Mouse (Mus musculus) lung, embryonic 16.5 days (tissue): Measurements from ENCODE around the gene Myb. TPM values are rescaled to one million over a fixed set of nuclear protein-coding genes. Genes with fewer than 3 reads are reported as not detected.
A peak's percentile ranks its signal among the peaks of the same experiment; 100 is the strongest.

Source experiments
- ATAC-seq: fragments of 200-750 bp; cut with Nextera tagmentation; 2 replicates; pipeline ENCODE4 v1.8.0; 2017; ENCODE audit warnings: low read depth, mild to moderate bottlenecking, moderate library complexity
- H3K27ac ChIP-seq: fragments of 300-500 bp; sonication (generic); 2 replicates; pipeline ENCODE4 v1.5.1; 2014; ENCODE audit warnings: mild to moderate bottlenecking, control low read depth, low read length
- H3K27me3 ChIP-seq: fragments of 300-500 bp; sonication (generic); 2 replicates; pipeline ENCODE4 v1.6.1; 2014; ENCODE audit warnings: low read depth, low read length, mixed read lengths; ENCODE audit not compliant: control insufficient read depth, insufficient read depth
- H3K36me3 ChIP-seq: fragments of 300-500 bp; sonication (generic); 2 replicates; pipeline ENCODE4 v1.6.1; 2014; ENCODE audit warnings: low read length; ENCODE audit not compliant: control insufficient read depth, insufficient read depth
- H3K4me1 ChIP-seq: fragments of 300-500 bp; sonication (generic); replicated peaks from 2 replicates; pipeline ENCODE4 v1.6.1; 2014; ENCODE audit warnings: low read length, mixed read lengths; ENCODE audit not compliant: control insufficient read depth, insufficient read depth
- H3K4me2 ChIP-seq: fragments of 300-500 bp; sonication (generic); 2 replicates; pipeline ENCODE4 v1.6.1; 2014; ENCODE audit warnings: low read depth, low read length, control low read depth
- H3K4me3 ChIP-seq: fragments of 300-500 bp; sonication (generic); 2 replicates; pipeline ENCODE4 v1.5.1; 2014; ENCODE audit warnings: mild to moderate bottlenecking, low read length, control low read depth
- H3K9ac ChIP-seq: fragments of 300-500 bp; sonication (generic); 2 replicates; pipeline ENCODE4 v1.6.1; 2014; ENCODE audit warnings: low read length, control low read depth
- H3K9me3 ChIP-seq: fragments of 300-500 bp; sonication (generic); 2 replicates; pipeline ENCODE4 v1.6.1; 2016; ENCODE audit warnings: low read length; ENCODE audit not compliant: control insufficient read depth
- WGBS: fragments of 180-500 bp; shearing (Covaris S2); extraction: QIAGEN DNeasy Blood & Tissue Kit; methylation state at CpG from one replicate; pipeline ENCODE4 v1.1.7; 2014; 5-methylcytosine and 5-hydroxymethylcytosine counted together
- polyA plus RNA-seq: library from polyadenylated mRNA; unstranded; fragments of >200 nt; fragmentation: Nextera tagmentation; extraction: Ambion mirVana; gene quantifications from 2 replicates; pipeline ENCODE4 v1.2.1, GENCODE M21; 2015

Gene Myb
- 7.5 and 8.5 TPM in 2 replicates for polyA plus RNA-seq

DNA sequence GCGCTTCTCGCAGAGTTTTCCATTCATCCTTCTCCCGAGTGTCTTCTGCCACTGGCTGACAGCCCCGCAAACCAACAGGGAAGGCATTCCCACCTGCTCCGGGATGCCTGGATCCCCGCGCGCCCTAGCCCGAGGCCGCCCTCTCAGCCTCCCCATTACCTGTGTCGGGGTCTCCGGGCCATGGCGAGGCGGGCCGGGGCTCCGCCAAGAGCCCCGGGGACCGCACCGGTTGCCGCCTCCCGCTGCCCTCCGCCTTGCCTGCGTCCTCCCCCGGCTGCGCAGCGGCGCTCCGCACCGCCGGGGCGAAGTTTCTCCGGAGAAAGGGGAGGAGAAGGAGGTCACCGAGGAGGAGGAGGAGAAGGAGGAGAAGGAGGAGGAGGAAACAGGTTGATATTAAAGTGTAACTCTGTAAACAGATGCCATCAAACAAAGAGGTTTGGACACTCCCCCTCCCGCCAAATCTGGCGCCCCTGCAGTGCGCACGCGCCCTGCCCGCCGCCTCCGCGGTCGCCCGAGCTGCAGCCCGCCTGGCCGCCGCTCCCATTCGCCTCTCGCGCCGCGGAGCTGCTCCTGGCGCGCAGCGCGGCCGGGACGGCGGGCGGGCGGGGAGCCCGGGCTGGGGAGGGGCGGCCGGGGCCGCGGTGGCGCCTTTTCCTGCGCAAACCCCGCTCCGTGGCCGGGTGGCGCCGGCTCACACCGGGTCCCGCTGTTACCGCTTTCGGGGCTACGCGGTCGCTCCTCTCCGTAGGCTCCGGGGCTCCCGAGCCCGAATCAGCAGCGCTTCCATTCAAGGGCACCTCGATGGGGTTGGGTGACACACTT is at the start of gene Myb:
Gene Myb, minus strand, starts transcription at position 448 of the 822 bp plus-strand sequence.
- peak within 1 kb of the TSS; percentile 39 for H3K27ac ChIP-seq
- 0% methylated on average over 67 of the region's 86 CpGs for WGBS
- no peaks in the 10 kb centered on the region for H3K9me3 ChIP-seq
- H3K4me2 ChIP-seq: peak within 1 kb of the TSS; percentile 100
- peak within 1 kb of the TSS; percentile 78 for H3K9ac ChIP-seq
- H3K36me3 ChIP-seq: no peaks in the 10 kb centered on the region
- H3K27me3 ChIP-seq: peaks cover 22% of the 10 kb centered on the region
- peak; percentile 77 for ATAC-seq
- peak within 1 kb of the TSS; percentile 75 for H3K4me3 ChIP-seq
- H3K4me1 ChIP-seq: peaks cover 10% of the 10 kb centered on the region

DNA sequence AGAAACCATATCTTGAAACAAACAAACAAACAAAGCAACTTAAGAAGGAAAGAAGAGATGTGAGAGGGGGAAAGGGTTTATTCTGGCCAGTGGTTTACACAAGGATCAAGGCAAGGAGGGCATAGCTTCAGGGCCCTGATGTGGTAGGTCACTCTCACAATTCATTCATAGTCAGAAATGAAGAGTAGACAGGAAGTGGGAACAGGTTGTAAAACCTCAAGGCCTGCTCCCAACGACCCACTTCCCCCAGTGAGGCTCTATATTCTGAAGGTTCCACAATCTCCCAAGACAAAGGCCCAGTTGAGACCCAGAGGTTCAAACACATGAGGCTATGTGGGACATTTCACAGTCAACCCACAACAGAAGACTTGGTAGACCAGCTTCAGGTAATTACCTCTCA is 46.6 kb upstream of the Myb start:
- Histone ChIP-seq H3K4me2 (no peak overlapping the region), H3K27ac (no peak overlapping the region), H3K4me3 (no peak overlapping the region), H3K9ac (no peak overlapping the region), H3K27me3 (no peaks in the 10 kb centered on the region), H3K4me1 (no peaks in the 10 kb centered on the region), H3K9me3 (no peaks in the 10 kb centered on the region), H3K36me3 (no peaks in the 10 kb centered on the region)
- no peak for ATAC-seq
- 61% methylated on average over 1 of the region's 1 CpGs for WGBS

DNA sequence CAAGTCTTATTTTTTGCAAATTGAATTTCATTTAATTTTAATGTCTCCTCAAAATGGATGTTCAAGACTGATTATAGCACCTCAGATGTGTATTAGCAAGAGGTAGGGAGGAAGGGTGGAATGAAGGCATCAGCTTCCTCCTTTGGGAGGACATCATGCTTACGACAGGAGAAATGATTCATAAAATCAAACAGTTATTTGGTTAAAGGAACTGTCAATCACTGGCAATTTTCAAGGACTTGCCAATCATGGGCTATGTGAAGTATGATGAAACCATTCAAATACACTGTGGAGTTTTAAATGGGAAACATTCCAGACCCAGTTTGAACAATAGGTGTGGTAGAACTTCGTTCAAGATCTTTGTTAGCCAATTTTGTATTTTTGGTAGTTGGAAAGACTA is 45.4 kb upstream of the Myb start:
- H3K9ac ChIP-seq: no peak overlapping the region
- no peaks in the 10 kb centered on the region for H3K27me3 ChIP-seq
- H3K4me2 ChIP-seq: no peak overlapping the region
- ATAC-seq: no peak
- no peaks in the 10 kb centered on the region for H3K36me3 ChIP-seq
- no peak overlapping the region for H3K27ac ChIP-seq
- H3K4me1 ChIP-seq: no peaks in the 10 kb centered on the region
- H3K4me3 ChIP-seq: no peak overlapping the region
- no peaks in the 10 kb centered on the region for H3K9me3 ChIP-seq
- WGBS: 71% methylated on average over 2 of the region's 2 CpGs

DNA sequence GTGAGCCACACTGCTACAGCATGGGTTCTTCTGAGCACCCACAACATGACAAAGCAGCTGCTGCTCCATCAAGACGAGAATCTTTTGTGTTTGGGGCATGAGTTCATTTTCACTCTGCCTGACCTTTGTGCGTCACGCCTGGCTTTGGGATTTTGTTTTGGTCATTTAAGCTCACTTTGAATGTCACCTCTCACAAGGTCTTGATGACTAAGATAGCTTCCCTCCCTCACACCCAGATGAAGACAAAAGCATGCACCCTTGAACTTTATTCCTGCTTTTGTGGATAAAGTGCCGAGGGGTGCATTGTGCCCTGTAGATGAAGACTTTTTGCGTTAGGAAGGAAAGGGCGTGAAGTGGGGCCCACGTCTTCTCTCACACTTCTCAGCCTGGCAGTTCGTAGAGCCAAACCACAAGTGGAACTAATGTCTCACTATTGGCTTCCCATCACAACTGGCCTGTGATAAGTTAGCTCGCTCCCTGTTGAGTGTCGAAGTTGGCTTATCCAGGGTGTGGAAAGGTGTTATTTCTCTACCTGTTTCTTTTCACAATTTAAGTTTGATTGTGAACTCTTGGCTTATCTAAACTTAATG is 43.8 kb upstream of the Myb start:
- no peak overlapping the region for H3K9ac ChIP-seq
- no peaks in the 10 kb centered on the region for H3K36me3 ChIP-seq
- ATAC-seq: no peak
- no peak overlapping the region for H3K4me2 ChIP-seq
- H3K9me3 ChIP-seq: no peaks in the 10 kb centered on the region
- no peak overlapping the region for H3K27ac ChIP-seq
- 73% methylated on average over 10 of the region's 10 CpGs for WGBS
- no peaks in the 10 kb centered on the region for H3K4me1 ChIP-seq
- H3K27me3 ChIP-seq: no peaks in the 10 kb centered on the region
- no peak overlapping the region for H3K4me3 ChIP-seq

DNA sequence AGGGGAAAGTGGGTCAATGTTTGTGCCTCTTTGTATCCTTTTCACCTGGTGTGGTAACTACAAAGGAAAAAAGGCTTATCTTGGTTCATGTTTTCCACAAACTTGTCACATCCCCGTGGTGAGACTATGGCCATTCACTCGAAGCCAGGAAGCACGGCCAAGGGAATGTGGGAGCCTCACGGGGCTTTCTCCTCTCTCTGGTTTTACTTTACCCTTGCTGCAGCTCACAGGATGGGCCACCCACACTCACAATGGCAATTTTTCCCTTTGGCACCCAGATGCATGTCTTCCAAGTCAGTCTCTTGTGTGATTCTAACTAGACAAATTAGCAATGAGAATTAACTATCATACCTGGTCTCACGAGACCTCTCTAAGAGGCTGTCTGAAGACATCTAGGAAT is 43.1 kb upstream of the Myb start:
- Histone ChIP-seq H3K4me2 (no peak overlapping the region), H3K4me3 (no peak overlapping the region), H3K9me3 (no peaks in the 10 kb centered on the region), H3K27me3 (no peaks in the 10 kb centered on the region), H3K9ac (no peak overlapping the region), H3K36me3 (no peaks in the 10 kb centered on the region), H3K27ac (no peak overlapping the region), H3K4me1 (no peaks in the 10 kb centered on the region)
- WGBS: 89% methylated on average over 5 of the region's 5 CpGs
- no peak for ATAC-seq

DNA sequence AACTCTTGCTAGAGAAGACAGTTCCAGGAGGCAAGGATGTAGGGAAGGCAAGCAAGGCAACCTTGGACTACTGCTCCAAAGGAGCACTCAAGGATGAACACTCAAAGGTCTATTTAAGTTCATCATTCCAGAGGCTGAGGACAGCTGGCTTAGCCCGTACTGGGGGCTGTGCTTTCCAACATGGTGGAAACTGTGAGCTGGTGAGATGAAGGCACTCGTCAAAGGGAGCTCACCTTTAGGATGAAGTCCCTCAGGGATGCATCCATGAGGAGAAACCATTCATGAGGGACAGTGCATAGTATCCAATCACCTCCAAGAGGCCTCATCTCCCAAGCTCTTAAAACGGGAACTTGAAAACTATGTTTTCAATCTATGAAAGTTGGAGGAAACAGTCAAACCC is 42.7 kb upstream of the Myb start:
- Histone ChIP-seq H3K36me3 (no peaks in the 10 kb centered on the region), H3K27me3 (no peaks in the 10 kb centered on the region), H3K27ac (no peak overlapping the region), H3K4me3 (no peak overlapping the region), H3K9me3 (no peaks in the 10 kb centered on the region), H3K9ac (no peak overlapping the region), H3K4me2 (no peak overlapping the region), H3K4me1 (no peaks in the 10 kb centered on the region)
- 89% methylated on average over 3 of the region's 3 CpGs for WGBS
- no peak for ATAC-seq

DNA sequence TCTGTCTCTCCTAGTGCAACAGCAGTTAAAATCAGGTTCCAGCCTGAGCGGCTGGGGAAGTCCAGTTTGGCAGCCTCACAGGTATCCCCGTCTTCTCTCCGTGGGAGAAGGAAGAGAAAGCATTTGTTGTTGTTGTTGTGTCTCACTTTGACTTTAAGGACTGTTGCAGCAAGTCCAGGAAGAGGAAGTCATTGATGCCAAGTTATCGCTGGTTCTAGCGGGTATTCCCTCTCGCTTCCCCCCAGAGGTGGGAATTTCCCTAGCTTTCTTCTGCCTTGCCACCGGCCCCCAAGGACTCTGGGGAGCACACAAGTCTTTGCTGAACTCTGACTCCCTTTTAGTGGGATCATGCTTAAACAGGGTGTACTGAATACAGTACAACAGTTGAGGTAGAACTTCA is 40.0 kb upstream of the Myb start:
- H3K9me3 ChIP-seq: no peaks in the 10 kb centered on the region
- no peaks in the 10 kb centered on the region for H3K36me3 ChIP-seq
- no peaks in the 10 kb centered on the region for H3K27me3 ChIP-seq
- no peak overlapping the region for H3K4me2 ChIP-seq
- no peak overlapping the region for H3K9ac ChIP-seq
- 73% methylated on average over 7 of the region's 7 CpGs for WGBS
- no peak for ATAC-seq
- H3K27ac ChIP-seq: no peak overlapping the region
- H3K4me3 ChIP-seq: no peak overlapping the region
- H3K4me1 ChIP-seq: no peaks in the 10 kb centered on the region

DNA sequence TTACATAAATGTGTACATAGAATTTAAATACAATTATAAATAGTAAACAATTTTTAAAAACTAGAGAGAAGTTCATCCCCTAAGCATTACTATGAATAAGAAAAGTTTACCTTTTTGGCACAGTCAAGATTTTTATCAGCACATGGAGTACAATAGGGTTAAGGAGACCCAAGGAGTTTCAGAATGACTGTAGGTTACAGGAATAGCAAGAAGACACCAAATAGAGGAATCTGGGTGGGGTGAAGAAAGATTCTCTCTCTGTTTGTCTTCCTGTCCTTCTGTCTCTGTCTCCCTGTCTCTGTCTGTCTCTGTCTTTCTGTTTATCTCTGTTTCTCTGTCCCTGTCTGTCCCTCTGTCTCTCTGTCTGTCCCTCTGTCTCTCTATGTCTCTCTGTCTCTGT is 39.5 kb upstream of the Myb start:
- Histone ChIP-seq H3K4me3 (no peak overlapping the region), H3K4me1 (no peaks in the 10 kb centered on the region), H3K27me3 (no peaks in the 10 kb centered on the region), H3K9me3 (no peaks in the 10 kb centered on the region), H3K36me3 (no peaks in the 10 kb centered on the region), H3K4me2 (no peak overlapping the region), H3K9ac (no peak overlapping the region), H3K27ac (no peak overlapping the region)
- ATAC-seq: no peak

DNA sequence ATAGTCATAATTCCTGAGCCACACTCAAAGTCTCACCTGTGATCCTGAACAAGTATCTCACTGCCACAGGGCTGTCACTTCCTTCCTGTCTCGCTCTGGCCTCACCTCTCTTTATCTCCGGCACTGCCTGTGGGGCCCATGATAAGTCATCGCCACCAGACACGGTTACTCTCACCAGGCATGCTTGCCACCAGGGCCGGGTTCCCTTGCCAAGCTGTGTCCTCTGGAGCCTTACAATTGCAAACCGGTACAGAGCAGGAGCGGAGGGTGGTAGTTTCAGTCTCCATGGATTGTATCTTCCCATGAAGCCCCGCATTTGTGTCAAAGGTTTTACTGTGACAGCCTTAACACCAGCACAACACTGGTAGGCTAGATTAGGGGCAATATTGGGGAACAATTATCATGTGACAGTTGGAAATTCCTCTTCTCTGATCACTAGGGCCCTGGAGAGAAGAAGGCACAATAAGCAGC is 35.9 kb upstream of the Myb start:
- WGBS: 51% methylated on average over 8 of the region's 8 CpGs
- no peak overlapping the region for H3K4me3 ChIP-seq
- ATAC-seq: no peak
- no peaks in the 10 kb centered on the region for H3K4me1 ChIP-seq
- H3K27me3 ChIP-seq: no peaks in the 10 kb centered on the region
- H3K36me3 ChIP-seq: no peaks in the 10 kb centered on the region
- no peak overlapping the region for H3K4me2 ChIP-seq
- no peak overlapping the region for H3K9ac ChIP-seq
- no peak overlapping the region for H3K27ac ChIP-seq
- H3K9me3 ChIP-seq: no peaks in the 10 kb centered on the region
